Mouse (Mus musculus) midbrain, postnatal 0 days (tissue): Measurements from ENCODE around the gene Nr2f2. TPM values are rescaled to one million over a fixed set of nuclear protein-coding genes. Genes with fewer than 3 reads are reported as not detected.
A peak's percentile ranks its signal among the peaks of the same experiment; 100 is the strongest.

ENCODE experiments used
- ATAC-seq: fragments of 200-750 bp; cut with Nextera tagmentation; 2 replicates; pipeline ENCODE4 v1.8.0; 2017; ENCODE audit warnings: moderate number of reproducible peaks, mild to moderate bottlenecking, moderate TSS enrichment, moderate library complexity; ENCODE audit not compliant: low FRiP score
- DNase-seq: peaks from one replicate; pipeline ENCODE4 v3.0.0-alpha.2; 2015; ENCODE audit warnings: low spot score
- H3K27ac ChIP-seq: fragments of 300-500 bp; sonication (generic); 2 replicates; pipeline ENCODE4 v1.5.1; 2014; ENCODE audit warnings: low read depth, mild to moderate bottlenecking, low read length, mixed read lengths
- H3K27me3 ChIP-seq: fragments of 300-500 bp; sonication (generic); 2 replicates; pipeline ENCODE4 v1.6.1; 2014; ENCODE audit warnings: low read length, control low read depth, mixed read lengths; ENCODE audit not compliant: insufficient read depth
- H3K36me3 ChIP-seq: fragments of 300-500 bp; sonication (generic); 2 replicates; pipeline ENCODE4 v1.6.1; 2014; ENCODE audit warnings: low read length, control low read depth, mixed read lengths; ENCODE audit not compliant: insufficient read depth
- H3K4me1 ChIP-seq: fragments of 300-500 bp; sonication (generic); 2 replicates; pipeline ENCODE4 v1.6.1; 2014; ENCODE audit warnings: mild to moderate bottlenecking, control low read depth, antibody characterized with exemption, low read length, mixed read lengths; ENCODE audit not compliant: insufficient read depth
- H3K4me2 ChIP-seq: fragments of 300-500 bp; sonication (generic); 2 replicates; pipeline ENCODE4 v1.6.1; 2014; ENCODE audit warnings: low read depth, mild to moderate bottlenecking, low read length, mixed read lengths; ENCODE audit not compliant: poor library complexity, severe bottlenecking
- H3K4me3 ChIP-seq: fragments of 300-500 bp; sonication (generic); 2 replicates; pipeline ENCODE4 v1.5.1; 2014; ENCODE audit warnings: low read depth, mild to moderate bottlenecking, low read length, moderate library complexity
- H3K9ac ChIP-seq: fragments of 300-500 bp; sonication (generic); replicated peaks from 2 replicates; pipeline ENCODE4 v1.6.1; 2014; ENCODE audit warnings: mild to moderate bottlenecking, low read length, moderate library complexity, mixed read lengths; ENCODE audit not compliant: poor library complexity, severe bottlenecking
- H3K9me3 ChIP-seq: fragments of 300-500 bp; sonication (generic); 2 replicates; pipeline ENCODE4 v1.6.1; 2016; ENCODE audit warnings: low read length, control low read depth
- CTCF ChIP-seq: IDR thresholded peaks from 2 replicates; pipeline ENCODE4 v1.5.1; 2016; ENCODE audit warnings: antibody characterized with exemption, mild to moderate bottlenecking
- WGBS: fragments of 180-500 bp; shearing (Covaris S2); extraction: QIAGEN DNeasy Blood & Tissue Kit; methylation state at CpG from one replicate; pipeline ENCODE4 v1.1.7; 2014; 5-methylcytosine and 5-hydroxymethylcytosine counted together
- polyA plus RNA-seq: library from polyadenylated mRNA; unstranded; fragments of >200 nt; fragmentation: Nextera tagmentation; extraction: Ambion mirVana; gene quantifications from 2 replicates; pipeline ENCODE4 v1.2.1, GENCODE M21; 2015
- total RNA-seq: library from RNA; depleted of rRNA; stranded (reverse); fragments of >200 nt; gene quantifications from 2 replicates; pipeline ENCODE4 v1.2.3, GENCODE M21; 2014

Nr2f2 gene
- total and polyA plus RNA-seq, 2 experiments from 2014 or later = 38.9 to 81.6 TPM

DNA sequence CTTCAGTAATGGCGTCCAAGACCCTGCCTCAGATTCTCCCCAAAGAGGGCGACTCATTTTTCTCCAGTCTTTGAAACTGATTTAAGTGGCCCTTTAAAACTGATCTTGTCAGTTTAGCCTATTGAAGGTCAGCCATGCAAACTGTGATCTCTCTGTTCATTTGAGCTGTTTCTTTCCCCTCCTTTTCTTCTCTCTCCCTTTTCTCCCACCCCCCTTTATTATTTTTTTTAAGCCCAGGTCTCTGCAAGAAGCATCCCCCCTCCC is 11.2 kb downstream of the Nr2f2 start:
- Histone ChIP-seq H3K9me3 (no peaks in the 10 kb centered on the region), H3K27me3 (peaks cover 31% of the 10 kb centered on the region), H3K9ac (no peak overlapping the region), H3K4me3 (peak overlapping the region; percentile 68), H3K27ac (no peak overlapping the region), H3K36me3 (no peaks in the 10 kb centered on the region), H3K4me2 (peak overlapping the region; percentile 87), H3K4me1 (no peaks in the 10 kb centered on the region)
- DNase-seq (no peak), ATAC-seq (no peak)
- WGBS = 26% methylated on average over 2 of the region's 2 CpGs
- no peak for TF ChIP-seq CTCF

DNA sequence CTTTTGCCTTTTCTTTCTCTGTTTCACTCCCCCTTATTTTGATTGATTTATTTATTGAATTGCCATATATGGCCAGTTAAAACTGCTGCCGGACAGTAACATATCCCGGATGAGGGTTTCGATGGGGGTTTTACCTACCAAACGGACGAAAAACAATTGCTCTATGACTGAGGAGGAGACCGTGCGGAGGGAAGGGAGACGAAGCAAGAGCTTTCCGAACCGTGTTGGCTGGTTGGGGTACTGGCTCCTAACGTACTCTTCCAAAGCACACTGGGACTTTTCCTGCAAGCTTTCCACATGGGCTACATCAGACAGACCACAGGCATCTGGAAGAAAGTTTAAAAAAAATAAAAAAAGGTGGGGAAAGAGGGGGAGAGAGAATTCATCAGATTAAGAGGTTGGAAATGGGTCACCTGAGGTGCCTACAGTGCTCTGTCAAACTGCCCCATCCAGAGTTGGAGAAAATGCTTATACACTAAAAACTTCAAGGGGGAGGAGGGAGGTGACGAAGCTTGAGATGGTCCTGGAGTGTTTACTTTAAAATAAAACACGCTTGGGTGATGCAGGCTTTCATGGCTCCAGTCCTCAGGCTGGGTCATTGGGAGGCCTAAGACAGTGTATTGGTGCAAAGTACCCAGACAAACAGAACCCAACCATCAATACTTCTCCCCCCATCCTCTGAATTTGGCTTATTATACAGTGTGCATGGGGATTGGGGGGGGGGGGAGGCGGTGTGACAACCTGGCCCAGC is 11.8 kb downstream of the Nr2f2 start:
- no peaks in the 10 kb centered on the region for H3K36me3 ChIP-seq
- no peaks in the 10 kb centered on the region for H3K9me3 ChIP-seq
- no peaks in the 10 kb centered on the region for H3K4me1 ChIP-seq
- H3K27me3 ChIP-seq = peaks cover 31% of the 10 kb centered on the region
- DNase-seq = no peak
- peak overlapping the region; percentile 87 for H3K4me2 ChIP-seq
- H3K4me3 ChIP-seq = peak overlapping the region; percentile 68
- no peak overlapping the region; the same call in 1 of the 2 replicates for H3K9ac ChIP-seq
- ATAC-seq = no peak
- 18% methylated on average over 14 of the region's 14 CpGs for WGBS
- no peak for TF ChIP-seq CTCF
- H3K27ac ChIP-seq = peak overlapping the region; percentile 47; the same call in 1 of the 2 replicates

DNA sequence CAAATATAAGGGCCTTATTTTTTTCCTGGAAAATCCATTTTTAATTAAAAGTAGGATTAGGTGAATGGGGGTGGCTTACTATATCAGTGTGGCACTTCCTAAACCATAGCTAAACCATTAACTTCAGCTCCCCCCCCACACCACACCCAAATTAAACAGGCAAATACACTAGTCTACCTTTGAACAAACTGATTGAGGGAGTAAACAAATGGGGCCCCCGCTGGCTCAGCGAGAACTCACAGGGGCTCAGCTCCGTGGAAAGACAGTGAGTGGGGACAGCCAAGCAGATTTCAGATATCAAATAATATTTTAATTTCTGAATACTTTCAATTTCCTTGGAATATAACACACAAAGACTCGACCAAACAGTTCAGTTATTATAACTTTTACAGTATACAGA is 13.4 kb downstream of the Nr2f2 start:
- Histone ChIP-seq H3K36me3 (no peaks in the 10 kb centered on the region), H3K9ac (no peak overlapping the region), H3K27me3 (peaks cover 32% of the 10 kb centered on the region), H3K4me3 (peak overlapping the region; percentile 47; the same call in 1 of the 2 replicates), H3K4me2 (peak overlapping the region; percentile 65), H3K27ac (no peak overlapping the region), H3K4me1 (no peaks in the 10 kb centered on the region), H3K9me3 (no peaks in the 10 kb centered on the region)
- no peak for TF ChIP-seq CTCF
- DNase-seq = no peak
- no peak for ATAC-seq
- WGBS = 12% methylated on average over 4 of the region's 4 CpGs

DNA sequence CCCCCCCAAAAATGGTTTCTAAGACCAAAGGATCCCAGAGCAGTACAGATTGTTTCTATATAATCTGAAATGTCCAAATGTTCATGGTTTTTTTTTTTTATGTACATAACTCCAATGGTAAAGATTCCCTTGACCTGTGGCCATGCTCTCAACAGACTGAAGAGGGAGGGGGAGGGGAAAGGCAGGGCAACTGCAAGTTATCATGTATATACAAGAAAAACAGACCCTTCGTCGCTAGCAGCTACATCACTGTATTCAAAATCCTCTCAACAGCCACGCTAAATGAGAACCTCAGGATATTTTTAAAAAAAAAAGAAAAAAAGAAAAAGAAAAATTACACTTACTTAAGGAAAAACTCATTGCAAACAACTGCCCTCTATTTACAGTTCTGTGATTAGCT is 13.9 kb downstream of the Nr2f2 start:
- H3K9me3 ChIP-seq = no peaks in the 10 kb centered on the region
- no peaks in the 10 kb centered on the region for H3K4me1 ChIP-seq
- DNase-seq (no peak), ATAC-seq (no peak)
- H3K9ac ChIP-seq = no peak overlapping the region
- no peaks in the 10 kb centered on the region for H3K36me3 ChIP-seq
- no peak for TF ChIP-seq CTCF
- 27% methylated on average over 3 of the region's 3 CpGs for WGBS
- peak overlapping the region; percentile 65 for H3K4me2 ChIP-seq
- peak overlapping the region; percentile 47; the same call in 1 of the 2 replicates for H3K4me3 ChIP-seq
- H3K27ac ChIP-seq = no peak overlapping the region
- H3K27me3 ChIP-seq = peaks cover 37% of the 10 kb centered on the region

DNA sequence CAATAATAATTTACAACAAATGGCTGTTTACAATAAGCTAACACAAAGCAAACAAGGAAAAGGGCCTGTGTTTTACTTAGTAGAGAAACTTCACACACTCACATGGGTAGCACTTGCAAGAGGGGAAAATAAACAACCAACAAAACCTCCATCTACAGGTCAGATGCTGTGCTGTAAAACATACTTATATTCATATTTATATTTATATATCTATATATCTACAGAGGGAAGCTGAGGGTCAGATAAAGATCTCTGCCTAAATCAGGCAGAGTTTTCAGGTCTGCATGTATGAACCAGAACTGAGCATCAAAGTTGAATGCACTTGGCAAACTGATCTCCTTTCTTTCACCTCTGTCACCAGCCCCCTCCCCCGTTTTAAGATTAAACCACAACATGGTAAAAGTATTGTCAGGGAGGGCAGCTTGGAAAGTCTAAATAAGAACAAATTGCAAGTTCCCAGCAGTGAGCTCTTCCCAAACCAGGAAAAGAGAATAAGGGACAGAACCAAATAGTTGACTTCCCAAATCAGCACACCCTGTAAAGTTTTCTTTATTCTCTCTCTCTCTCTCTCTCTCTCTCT is 14.5 kb downstream of the Nr2f2 start:
- peak overlapping the region; percentile 47; the same call in 1 of the 2 replicates for H3K4me3 ChIP-seq
- TF ChIP-seq CTCF = no peak
- ATAC-seq (no peak), DNase-seq (no peak)
- WGBS = 0% methylated on average over 1 of the region's 1 CpGs
- peaks cover 40% of the 10 kb centered on the region for H3K27me3 ChIP-seq
- peak overlapping the region; percentile 81 for H3K27ac ChIP-seq
- no peaks in the 10 kb centered on the region for H3K4me1 ChIP-seq
- H3K4me2 ChIP-seq = peak overlapping the region; percentile 65
- H3K36me3 ChIP-seq = no peaks in the 10 kb centered on the region
- no peaks in the 10 kb centered on the region for H3K9me3 ChIP-seq
- peak overlapping the region; percentile 62; the same call in 1 of the 2 replicates for H3K9ac ChIP-seq
